Mouse (Mus musculus) lung, postnatal 0 days (tissue): ENCODE results near the gene Acsbg2.

Experiments
- CTCF ChIP-seq: IDR thresholded peaks from 2 replicates; pipeline ENCODE4 v1.5.1; 2016; ENCODE audit warnings: antibody characterized with exemption, mild to moderate bottlenecking
- EP300 ChIP-seq: IDR thresholded peaks from 2 replicates; pipeline ENCODE4 v1.6.1; 2016; ENCODE audit warnings: antibody characterized with exemption, mild to moderate bottlenecking, control low read depth

DNA sequence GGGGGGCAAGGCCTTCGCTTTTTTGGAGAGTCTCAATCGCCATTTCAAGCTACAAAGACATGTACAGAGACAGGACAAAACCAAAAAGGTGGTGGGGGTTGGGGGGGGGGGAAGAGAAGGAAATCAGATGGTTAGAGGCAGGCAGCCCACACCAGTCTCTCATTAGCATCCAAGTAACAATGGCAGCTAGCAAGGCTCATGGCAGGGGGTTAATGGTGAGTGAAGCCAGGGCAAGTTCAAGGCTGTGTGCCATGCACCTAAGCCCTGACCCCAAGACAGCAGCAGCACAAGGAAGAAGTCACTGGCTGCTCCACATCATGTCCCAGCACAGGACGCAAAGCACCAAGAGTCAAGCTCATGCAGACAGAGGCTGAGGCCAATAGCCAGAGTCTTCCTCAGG, 75.0 kb downstream of the Acsbg2 start:
- TF ChIP-seq CTCF (no peak), EP300 (no peak)
